Mouse (Mus musculus): ENCODE data around the gene Tmem243.
"Not testable (repeated sequence)": the region's sequence is repeated elsewhere in the genome, so short reads cannot be mapped to it uniquely, and the experiment has no call there.

GRCm38 (mm10) chr5:9169328-9170005 lies 69.0 kb downstream of the Tmem243 start:
- not testable (repeated sequence) for TF ChIP-seq MYC (IDR thresholded peaks at IDR 0.05; ENCODE audit: low read depth, low read length); ZNF384 (IDR thresholded peaks at IDR 0.05; ENCODE audit: low read depth, low read length); POLR2AphosphoS2 (IDR thresholded peaks at IDR 0.05; ENCODE audit: low read length); CHD2 (IDR thresholded peaks at IDR 0.05; ENCODE audit: low read length); BHLHE40 (IDR thresholded peaks at IDR 0.05; ENCODE audit: borderline replicate concordance, low read depth, low read length); HCFC1 (IDR thresholded peaks at IDR 0.05; ENCODE audit: low read depth, low read length); MYB (IDR thresholded peaks at IDR 0.05; ENCODE audit: low read depth, low read length)
- peak in 1 of 3 experiments; percentile 66; a peak in 2 of 6 replicates for TF ChIP-seq CTCF (IDR thresholded peaks at IDR 0.05 in 2 of 3, conservative IDR thresholded peaks at IDR 0.05 in 1 of 3; ENCODE audit: control insufficient read depth in 1 of 3, insufficient read depth in 1 of 3, low read depth in 2 of 3, low read length in 3 of 3, poor library complexity in 1 of 3, severe bottlenecking in 1 of 3)
